Mouse (Mus musculus) thymus, postnatal 25 days (tissue): ENCODE results near the gene Ipcef1.

Experiments used
- DNase-seq: peaks from one replicate; pipeline ENCODE4 v3.0.0; 2022

Ipcef1 gene

GRCm38 (mm10) chr10:6878276-6878881 is 173.9 kb downstream of the Ipcef1 start:
- DNase-seq: no peak

- DNase-seq: no peak
These were observed 178.4 kb downstream of the Ipcef1 start for GRCm38 (mm10) chr10:6873917-6874316.

- no peak for DNase-seq
These were observed 180.7 kb downstream of the Ipcef1 start for GRCm38 (mm10) chr10:6871418-6872072.

- DNase-seq: no peak
These were observed 196.5 kb downstream of the Ipcef1 start for GRCm38 (mm10) chr10:6855812-6856211.

GRCm38 (mm10) chr10:6848834-6849233 is 203.4 kb downstream of the Ipcef1 start:
- DNase-seq: no peak

GRCm38 (mm10) chr10:6848162-6848754 is 204.0 kb downstream of the Ipcef1 start:
- DNase-seq: no peak

GRCm38 (mm10) chr10:6846283-6846682 is 206.0 kb downstream of the Ipcef1 start:
- DNase-seq: no peak

GRCm38 (mm10) chr10:6842225-6842624 is 210.1 kb downstream of the Ipcef1 start:
- DNase-seq: no peak
